Comparison of ENCODE assay signal across 11 mouse cellular contexts in the genomic region with DNA sequence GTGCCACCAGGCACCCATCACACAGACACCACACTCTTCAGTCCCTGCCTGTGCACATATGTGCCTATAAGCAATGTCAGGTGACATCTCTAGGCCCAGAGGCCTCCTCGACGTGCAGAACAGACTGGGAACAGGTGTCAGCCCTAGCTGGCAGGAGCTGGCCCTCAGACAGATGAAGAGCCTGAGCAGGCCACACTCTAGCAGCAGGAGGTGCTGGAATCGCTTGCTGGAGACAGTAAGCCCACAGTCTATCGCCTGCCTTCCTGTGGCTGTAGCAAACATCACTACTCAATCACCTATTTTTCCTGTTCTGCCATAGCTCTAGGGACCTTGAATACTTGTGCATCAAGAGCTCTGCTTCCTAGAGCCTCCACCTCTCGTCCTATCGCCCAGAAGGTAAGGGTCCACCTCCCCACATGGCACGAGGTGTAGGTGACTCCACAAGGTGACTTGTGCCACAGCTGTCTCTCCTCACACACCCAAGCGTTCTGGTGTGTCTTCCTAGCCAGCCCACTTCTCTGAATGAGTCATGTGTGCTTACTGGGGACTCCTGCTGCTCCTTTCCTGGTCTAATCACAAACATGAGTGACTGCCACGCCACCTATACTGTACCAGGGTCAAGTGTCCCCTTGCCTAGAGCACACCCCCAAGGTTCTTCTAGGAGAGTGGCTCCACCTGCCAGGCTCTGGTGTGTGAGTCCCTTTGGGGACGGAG.
DNase-seq lines count a peak whose midpoint lies in the region; ATAC-seq and TF ChIP-seq lines count a peak whose summit lies in the region.
"Had no signal": no experiment of that assay in that cellular context is flagged by ENCODE, and none has a peak within 500 bp of the region (broad histone marks: within the 10 kb centered on the region; RNA-seq: fewer than 3 reads in every experiment).

No protein-coding gene starts in this region.

- peak overlapping the region; percentile 4; the same call in 1 of the 2 replicates for H3K27ac ChIP-seq in intestine, embryonic 15.5 days
- no peak overlapping the region for H3K27ac ChIP-seq in intestine, embryonic 16.5 days (ENCODE audit: low read length)
- H3K27ac ChIP-seq in intestine, postnatal 0 days (ENCODE audit: low read depth, low read length): no peak overlapping the region; the same call in 1 of the 2 replicates

- H3K36me3 ChIP-seq in intestine, embryonic 15.5 days: no peaks in the 10 kb centered on the region
- no peaks in the 10 kb centered on the region for H3K36me3 ChIP-seq in intestine, embryonic 16.5 days (ENCODE audit: control insufficient read depth, insufficient read depth, low read length)
- no peaks in the 10 kb centered on the region for H3K36me3 ChIP-seq in intestine, postnatal 0 days (ENCODE audit: control insufficient read depth, insufficient read depth)

- no peak overlapping the region for H3K4me2 ChIP-seq in intestine, embryonic 15.5 days (replicated peaks)
- H3K4me2 ChIP-seq in intestine, embryonic 16.5 days (ENCODE audit: low read depth, low read length): no peak overlapping the region
- H3K4me2 ChIP-seq in intestine, postnatal 0 days (replicated peaks; ENCODE audit: low read depth): no peak overlapping the region

- 0 out of 2 replicates have a peak, but pooled peaks have one; percentile 18 for TF ChIP-seq CTCF in intestine, postnatal 0 days (IDR thresholded peaks at IDR 0.05; ENCODE audit: low read depth)

- H3K9me3 ChIP-seq in intestine, embryonic 15.5 days: no peaks in the 10 kb centered on the region
- no peaks in the 10 kb centered on the region for H3K9me3 ChIP-seq in intestine, embryonic 16.5 days (ENCODE audit: control insufficient read depth, low read length)
- no peaks in the 10 kb centered on the region for H3K9me3 ChIP-seq in intestine, postnatal 0 days (ENCODE audit: control insufficient read depth)

- DNase-seq in 416B (ENCODE audit: low read depth): peak; percentile 29
- DNase-seq in adrenal gland, postnatal 10 days: no peak
- no peak for DNase-seq in lung, postnatal 14 days
- DNase-seq in kidney, postnatal 14 days: no peak
- DNase-seq: adrenal gland, postnatal 36 days; embryo, embryonic 11 days; right cerebral cortex, postnatal 14 days had no signal

- ATAC-seq in intestine, embryonic 15.5 days: no peak
- ATAC-seq in intestine, embryonic 16.5 days: no peak
- peak; percentile 6 for ATAC-seq in activated CD4-positive, CD25-positive, alpha-beta regulatory T cell, adult 4 months
- ATAC-seq in intestine, postnatal 0 days: no peak

- 65% methylated on average over 10 of the region's 10 CpGs for WGBS in intestine, embryonic 15.5 days
- WGBS in intestine, embryonic 16.5 days: 67% methylated on average over 10 of the region's 10 CpGs
- WGBS in intestine, postnatal 0 days: 63% methylated on average over 10 of the region's 10 CpGs

- no peak overlapping the region for H3K4me3 ChIP-seq in intestine, embryonic 15.5 days (replicated peaks)
- no peak overlapping the region for H3K4me3 ChIP-seq in intestine, embryonic 16.5 days (ENCODE audit: low read length)
- H3K4me3 ChIP-seq in intestine, postnatal 0 days (ENCODE audit: low read depth, low read length): no peak overlapping the region

- no peak overlapping the region for H3K9ac ChIP-seq in intestine, embryonic 15.5 days
- no peak overlapping the region for H3K9ac ChIP-seq in intestine, embryonic 16.5 days (ENCODE audit: low read depth, low read length)
- no peak overlapping the region for H3K9ac ChIP-seq in intestine, postnatal 0 days (ENCODE audit: low read depth, low read length)

- peaks cover 24% of the 10 kb centered on the region; the same call in 1 of the 2 replicates for H3K4me1 ChIP-seq in intestine, embryonic 15.5 days (replicated peaks)
- H3K4me1 ChIP-seq in intestine, embryonic 16.5 days (ENCODE audit: control insufficient read depth, insufficient read depth, low read length): peaks cover 12% of the 10 kb centered on the region
- no peaks in the 10 kb centered on the region for H3K4me1 ChIP-seq in intestine, postnatal 0 days (replicated peaks; ENCODE audit: control insufficient read depth, insufficient read depth, low read length)

- H3K27me3 ChIP-seq in intestine, embryonic 15.5 days (replicated peaks): no peaks in the 10 kb centered on the region
- no peaks in the 10 kb centered on the region for H3K27me3 ChIP-seq in intestine, embryonic 16.5 days (replicated peaks; ENCODE audit: control insufficient read depth, insufficient read depth, low read length)
- H3K27me3 ChIP-seq in intestine, postnatal 0 days (replicated peaks; ENCODE audit: control insufficient read depth, insufficient read depth, low read length): no peaks in the 10 kb centered on the region
